Mouse (Mus musculus) CH12.LX (cell line): ENCODE data around the gene Cobll1. TPM values are rescaled to one million over a fixed set of nuclear protein-coding genes. Genes with fewer than 3 reads are reported as not detected.

Experiments
- DNase-seq: peaks from one replicate; pipeline ENCODE4 v3.0.0-alpha.2; 2013; ENCODE audit errors: extremely low read depth
- H3K27ac ChIP-seq: 2 replicates; pipeline ENCODE4 v1.5.1; 2012; ENCODE audit warnings: low read depth, mild to moderate bottlenecking, control low read depth, moderate library complexity; ENCODE audit not compliant: insufficient read depth
- H3K27me3 ChIP-seq: replicated peaks from 2 replicates; pipeline ENCODE3; 2012; ENCODE audit warnings: inconsistent platforms
- H3K36me3 ChIP-seq, 2 experiments: replicated peaks in 1 of 2; 2 replicates each; pipeline versions ENCODE3 to v1.6.1; 2012; ENCODE audit warnings: inconsistent platforms in 1 of 2, low read length in 1 of 2, mild to moderate bottlenecking in 1 of 2, mixed read lengths in 1 of 2, moderate library complexity in 1 of 2; ENCODE audit not compliant: control insufficient read depth in 1 of 2, insufficient read depth in 1 of 2
- H3K4me1 ChIP-seq, 2 experiments: 2 replicates each; pipeline ENCODE4 v1.6.1; 2012; ENCODE audit warnings: inconsistent platforms in 1 of 2, moderate library complexity in 1 of 2; ENCODE audit not compliant: insufficient read depth in 2 of 2, control insufficient read depth in 1 of 2
- H3K4me2 ChIP-seq: 2 replicates; pipeline ENCODE4 v1.6.1; 2012; ENCODE audit warnings: low read depth, mild to moderate bottlenecking, control low read depth; ENCODE audit not compliant: poor library complexity, insufficient read depth, severe bottlenecking
- H3K4me3 ChIP-seq, 3 experiments: fragments of 150-350 bp in 1 of 3; sonication (generic) in 1 of 3; replicated peaks in 1 of 3; 2 replicates each; pipeline versions ENCODE3 to v1.5.1; 2011 to 2012; ENCODE audit warnings: low read depth in 2 of 3, low read length in 2 of 3, mild to moderate bottlenecking in 2 of 3, moderate library complexity in 2 of 3, control low read depth in 1 of 3, improper control_type of control experiment in 1 of 3, inconsistent platforms in 1 of 3, mixed read lengths in 1 of 3; ENCODE audit not compliant: poor library complexity in 1 of 3
- H3K79me2 ChIP-seq: replicated peaks from 2 replicates; pipeline ENCODE4 v1.6.1; 2012; ENCODE audit warnings: mild to moderate bottlenecking, moderate library complexity; ENCODE audit not compliant: control insufficient read depth, poor library complexity, insufficient read depth, severe bottlenecking; ENCODE audit errors: extremely low read depth
- H3K9ac ChIP-seq: 2 replicates; pipeline ENCODE4 v1.6.1; 2012; ENCODE audit warnings: low read depth, mild to moderate bottlenecking, control low read depth, moderate library complexity; ENCODE audit not compliant: insufficient read depth
- H3K9me3 ChIP-seq: replicated peaks from 2 replicates; pipeline ENCODE3; 2012; ENCODE audit warnings: low read length, inconsistent platforms, mixed read lengths
- CHD2 ChIP-seq: IDR thresholded peaks from 2 replicates; pipeline ENCODE4 v1.6.1; 2011; ENCODE audit warnings: low read length, improper control_type of control experiment
- E2F4 ChIP-seq: IDR thresholded peaks from 2 replicates; pipeline ENCODE4 v1.6.1; 2011; ENCODE audit warnings: low read depth, low read length, improper control_type of control experiment; ENCODE audit not compliant: insufficient replicate concordance
- ELF1 ChIP-seq: IDR thresholded peaks from 2 replicates; pipeline ENCODE4 v1.6.1; 2014; ENCODE audit warnings: low read depth, mild to moderate bottlenecking, inconsistent platforms, low read length, improper control_type of control experiment
- EP300 ChIP-seq: IDR thresholded peaks from 2 replicates; pipeline ENCODE4 v1.6.1; 2011; ENCODE audit warnings: low read length, improper control_type of control experiment
- HCFC1 ChIP-seq: IDR thresholded peaks from 2 replicates; pipeline ENCODE4 v1.6.1; 2012; ENCODE audit warnings: low read depth, mild to moderate bottlenecking, inconsistent platforms, low read length, improper control_type of control experiment
- IRF4 ChIP-seq: IDR thresholded peaks from 2 replicates; pipeline ENCODE4 v1.6.1; 2014; ENCODE audit warnings: low read depth, mild to moderate bottlenecking, inconsistent platforms, low read length, improper control_type of control experiment
- JUN ChIP-seq: IDR thresholded peaks from 2 replicates; pipeline ENCODE4 v1.6.1; 2011; ENCODE audit warnings: low read depth, mild to moderate bottlenecking, low read length, improper control_type of control experiment, moderate library complexity; ENCODE audit not compliant: insufficient read depth
- MAFK ChIP-seq: IDR thresholded peaks from 2 replicates; pipeline ENCODE4 v1.6.1; 2011; ENCODE audit warnings: low read length, improper control_type of control experiment; ENCODE audit not compliant: insufficient replicate concordance
- MAX ChIP-seq: IDR thresholded peaks from 2 replicates; pipeline ENCODE4 v1.6.1; 2011; ENCODE audit warnings: low read length, improper control_type of control experiment
- MXI1 ChIP-seq: IDR thresholded peaks from 2 replicates; pipeline ENCODE4 v1.6.1; 2011; ENCODE audit warnings: mild to moderate bottlenecking, low read depth, low read length, improper control_type of control experiment
- MYC ChIP-seq: IDR thresholded peaks from 2 replicates; pipeline ENCODE4 v1.6.1; 2011; ENCODE audit warnings: low read depth, mild to moderate bottlenecking, improper control_type of control experiment, low read length
- NELFE ChIP-seq: IDR thresholded peaks from 2 replicates; pipeline ENCODE4 v1.6.1; 2011; ENCODE audit warnings: low read depth, low read length, improper control_type of control experiment
- POLR2A ChIP-seq: IDR thresholded peaks from 2 replicates; pipeline ENCODE4 v1.6.1; 2011; ENCODE audit warnings: low read depth, mild to moderate bottlenecking, improper control_type of control experiment, low read length
- RAD21 ChIP-seq: IDR thresholded peaks from 2 replicates; pipeline ENCODE4 v1.6.1; 2011; ENCODE audit warnings: low read depth, mild to moderate bottlenecking, low read length, improper control_type of control experiment, moderate library complexity
- USF1 ChIP-seq: IDR thresholded peaks from 2 replicates; pipeline ENCODE4 v1.6.1; 2014; ENCODE audit warnings: low read depth, mild to moderate bottlenecking, inconsistent platforms, low read length, improper control_type of control experiment
- USF2 ChIP-seq: conservative IDR thresholded peaks from 2 replicates; pipeline ENCODE4 v1.6.1; 2011; ENCODE audit warnings: low read depth, low read length, improper control_type of control experiment
- ZC3H11A ChIP-seq: IDR thresholded peaks from 2 replicates; pipeline ENCODE4 v1.6.1; 2012; ENCODE audit warnings: low read depth, mild to moderate bottlenecking, inconsistent platforms, low read length, improper control_type of control experiment
- ZKSCAN1 ChIP-seq: IDR thresholded peaks from 2 replicates; pipeline ENCODE4 v1.6.1; 2012; ENCODE audit warnings: low read depth, inconsistent platforms, low read length, improper control_type of control experiment, borderline replicate concordance
- dilution Hi-C: fragments of 300-500 bp; cut with MboI; formaldehyde crosslinking; loops from 2 replicates; pipeline ENCODE4 v1.14.3; 2020; ENCODE audit warnings: low sequenced_read_pairs; ENCODE audit not compliant: extremely low pct_unique_long_range_greater_than_20kb, extremely low pct_ligation_motif_present
- in situ Hi-C: fragments of 300-500 bp; cut with MboI; formaldehyde crosslinking; loops from 3 replicates; pipeline ENCODE4 v1.14.3; 2019; ENCODE audit warnings: low sequenced_read_pairs, low pct_ligation_motif_present, low pct_unique_long_range_greater_than_20kb, mixed read lengths
- polyA plus RNA-seq: library from polyadenylated mRNA; unstranded; fragments of >175 nt; gene quantifications from 2 replicates; pipeline ENCODE4 v1.2.1, GENCODE M21; 2012; ENCODE audit warnings: low read depth; ENCODE audit not compliant: insufficient read length
- total RNA-seq, 2 experiments: library from RNA; depleted of rRNA; stranded (reverse); fragments of 300-350 nt in 1 of 2; fragments of >200 nt in 1 of 2; gene quantifications; 2 replicates each; pipeline ENCODE4 v1.2.3; 2012 to 2014

Cobll1 gene
- total and polyA plus RNA-seq, 3 experiments: 0.67 to 1.9 (median 1.5) TPM

- no peaks in the 10 kb centered on the region for H3K4me1 ChIP-seq
- TF ChIP-seq ZC3H11A: no peak
- no peak for TF ChIP-seq USF2
- no peak for TF ChIP-seq MAX
- no peak for TF ChIP-seq HCFC1
- no peak for TF ChIP-seq RAD21
- no peak for TF ChIP-seq MAFK
- no peak for TF ChIP-seq ZKSCAN1
- TF ChIP-seq E2F4: no peak
- no peak for TF ChIP-seq MYC
- TF ChIP-seq MXI1: no peak
- no peak for TF ChIP-seq IRF4
- no peak for TF ChIP-seq POLR2A
- no peak for TF ChIP-seq EP300
- TF ChIP-seq USF1: no peak
- TF ChIP-seq NELFE: no peak
- TF ChIP-seq CHD2: no peak
- TF ChIP-seq JUN: no peak
- H3K4me3 ChIP-seq: no peak overlapping the region
- dilution Hi-C loops (no loop called here), in situ Hi-C loops (no loop called here)
- H3K4me2 ChIP-seq: no peak overlapping the region
- no peaks in the 10 kb centered on the region for H3K27me3 ChIP-seq
- H3K9ac ChIP-seq: no peak overlapping the region
- DNase-seq: no peak
- no peaks in the 10 kb centered on the region for H3K36me3 ChIP-seq
- no peak overlapping the region for H3K27ac ChIP-seq
- H3K9me3 ChIP-seq: no peaks in the 10 kb centered on the region
- H3K79me2 ChIP-seq: no peaks in the 10 kb centered on the region
Measured at GRCm38 (mm10) chr2:65090986-65091385, 148.2 kb downstream of the Cobll1 start.

GRCm38 (mm10) chr2:65087197-65087596, 152.0 kb downstream of the Cobll1 start:
- H3K36me3 ChIP-seq: no peaks in the 10 kb centered on the region
- H3K79me2 ChIP-seq: no peaks in the 10 kb centered on the region
- in situ Hi-C loops (no loop called here), dilution Hi-C loops (no loop called here)
- H3K27ac ChIP-seq: no peak overlapping the region
- no peak for DNase-seq
- TF ChIP-seq JUN: no peak
- TF ChIP-seq NELFE: no peak
- no peak for TF ChIP-seq ELF1
- no peak overlapping the region for H3K4me2 ChIP-seq
- H3K9me3 ChIP-seq: no peaks in the 10 kb centered on the region
- H3K9ac ChIP-seq: no peak overlapping the region
- H3K27me3 ChIP-seq: no peaks in the 10 kb centered on the region
- no peaks in the 10 kb centered on the region for H3K4me1 ChIP-seq
- H3K4me3 ChIP-seq: no peak overlapping the region
